ENCODE assay signal across 8 mouse cellular contexts in genomic region chr1:172326684-172327083, GRCm38 (mm10). TPM values are rescaled to one million over a fixed set of nuclear protein-coding genes. Genes with fewer than 3 reads are reported as not detected.
DNase-seq lines count a peak whose midpoint lies in the region; ATAC-seq and TF ChIP-seq lines count a peak whose summit lies in the region.
"Had no signal": no experiment of that assay in that cellular context is flagged by ENCODE, and none has a peak within 500 bp of the region (broad histone marks: within the 10 kb centered on the region; RNA-seq: fewer than 3 reads in every experiment).

No protein-coding gene starts in this region.

- WGBS in lung, embryonic 15.5 days = 52% methylated on average over 11 of the region's 11 CpGs
- WGBS in intestine, postnatal 0 days = 59% methylated on average over 11 of the region's 11 CpGs
- 63% methylated on average over 11 of the region's 11 CpGs for WGBS in neural tube, embryonic 15.5 days

- H3K4me2 ChIP-seq in lung, embryonic 15.5 days = peak overlapping the region; percentile 79
- H3K4me2 ChIP-seq in intestine, postnatal 0 days (replicated peaks; ENCODE audit: low read depth) = peak overlapping the region; percentile 71
- H3K4me2 ChIP-seq in neural tube, embryonic 15.5 days = peak overlapping the region; percentile 92

- H3K9me3 ChIP-seq in lung, embryonic 15.5 days = no peaks in the 10 kb centered on the region
- no peaks in the 10 kb centered on the region for H3K9me3 ChIP-seq in intestine, postnatal 0 days (ENCODE audit: control insufficient read depth)
- H3K9me3 ChIP-seq in neural tube, embryonic 15.5 days (replicated peaks) = no peaks in the 10 kb centered on the region

- peaks cover 65% of the 10 kb centered on the region for H3K27me3 ChIP-seq in lung, embryonic 15.5 days
- H3K27me3 ChIP-seq in intestine, postnatal 0 days (replicated peaks; ENCODE audit: control insufficient read depth, insufficient read depth, low read length) = peaks cover 56% of the 10 kb centered on the region
- H3K27me3 ChIP-seq in neural tube, embryonic 15.5 days (replicated peaks) = peaks cover 5% of the 10 kb centered on the region; the same call in 1 of the 2 replicates

- ATAC-seq in lung, embryonic 15.5 days (ENCODE audit: borderline replicate concordance, extremely low read depth, low FRiP score, low TSS enrichment) = no peak
- ATAC-seq in intestine, postnatal 0 days = no peak
- no peak for ATAC-seq in neural tube, embryonic 15.5 days (ENCODE audit: low FRiP score)
- ATAC-seq in activated CD4-positive, CD25-positive, alpha-beta regulatory T cell, adult 4 months = no peak

- no peak overlapping the region for H3K9ac ChIP-seq in lung, embryonic 15.5 days
- no peak overlapping the region for H3K9ac ChIP-seq in intestine, postnatal 0 days (ENCODE audit: low read depth, low read length)
- H3K9ac ChIP-seq in neural tube, embryonic 15.5 days (replicated peaks) = no peak overlapping the region

- TF ChIP-seq CTCF in embryonic fibroblast, embryonic 13.5 days (IDR thresholded peaks at IDR 0.05; ENCODE audit: borderline replicate concordance, insufficient read depth, low read length) = no peak
- TF ChIP-seq CTCF in intestine, postnatal 0 days (IDR thresholded peaks at IDR 0.05; ENCODE audit: low read depth) = no peak

- no peak for DNase-seq in lung, adult 18-20 months
- DNase-seq in left cerebral cortex, adult 9 months (ENCODE audit: low spot score in 2 of 2) = no peak

- H3K27ac ChIP-seq in lung, embryonic 15.5 days = no peak overlapping the region
- H3K27ac ChIP-seq in embryonic fibroblast, embryonic 13.5 days (ENCODE audit: insufficient read depth, low read length) = no peak overlapping the region
- no peak overlapping the region for H3K27ac ChIP-seq in intestine, postnatal 0 days (ENCODE audit: low read depth, low read length)
- no peak overlapping the region for H3K27ac ChIP-seq in neural tube, embryonic 15.5 days (replicated peaks)
- H3K27ac ChIP-seq: macrophage had no signal

- TF ChIP-seq POLR2A in embryonic fibroblast, embryonic 13.5 days (IDR thresholded peaks at IDR 0.05; ENCODE audit: low read depth, low read length) = no peak

- H3K36me3 ChIP-seq in lung, embryonic 15.5 days = no peaks in the 10 kb centered on the region
- H3K36me3 ChIP-seq in intestine, postnatal 0 days (ENCODE audit: control insufficient read depth, insufficient read depth) = no peaks in the 10 kb centered on the region
- H3K36me3 ChIP-seq in neural tube, embryonic 15.5 days = no peaks in the 10 kb centered on the region

- H3K4me3 ChIP-seq in lung, embryonic 15.5 days = peak overlapping the region; percentile 44
- 0 out of 2 replicates have a peak overlapping the region, but pooled peaks have one; percentile 4 for H3K4me3 ChIP-seq in embryonic fibroblast, embryonic 13.5 days (ENCODE audit: insufficient read depth, low read length)
- H3K4me3 ChIP-seq in intestine, postnatal 0 days (ENCODE audit: low read depth, low read length) = peak overlapping the region; percentile 40
- H3K4me3 ChIP-seq in neural tube, embryonic 15.5 days (replicated peaks) = peak overlapping the region; percentile 52

- peaks cover 10% of the 10 kb centered on the region; the same call in 1 of the 2 replicates for H3K4me1 ChIP-seq in lung, embryonic 15.5 days
- H3K4me1 ChIP-seq in embryonic fibroblast, embryonic 13.5 days (ENCODE audit: control insufficient read depth, insufficient read depth, low read length) = no peaks in the 10 kb centered on the region
- H3K4me1 ChIP-seq in intestine, postnatal 0 days (replicated peaks; ENCODE audit: control insufficient read depth, insufficient read depth, low read length) = no peaks in the 10 kb centered on the region
- peaks cover 25% of the 10 kb centered on the region for H3K4me1 ChIP-seq in neural tube, embryonic 15.5 days

RNA-seq across cellular contexts. Expression of gene Kcnj9, which starts 2.4 kb away (rescaled TPM):
- polyA plus RNA-seq in lung, embryonic 15.5 days (2015; fragmentation: Nextera tagmentation; extraction: Ambion mirVana) = 0.04 TPM in 1 of 2 replicates, not detected in the other
- not detected in 2 replicates for polyA plus RNA-seq in embryonic fibroblast, embryonic 13.5 days (2011; ENCODE audit: insufficient read length, low read depth, missing spikeins)
- polyA plus RNA-seq in intestine, postnatal 0 days (2015; fragmentation: Nextera tagmentation; extraction: Ambion mirVana) = 0.05 TPM in 1 of 2 replicates, not detected in the other
- 2.5 and 3.2 TPM in 2 replicates for polyA plus RNA-seq in neural tube, embryonic 15.5 days (2015; fragmentation: Nextera tagmentation; extraction: Ambion mirVana)
- under 1 TPM in 1 of 2 experiments, not detected in 1; 0.08 TPM for polyA plus RNA-seq in activated CD4-positive, CD25-positive, alpha-beta regulatory T cell, adult 4 months (2017; shearing (Covaris generic))

RNA-seq across cellular contexts. Expression of gene Kcnj10, which starts 14.3 kb away (rescaled TPM):
- 0.15 and 0.21 TPM in 2 replicates for polyA plus RNA-seq in lung, embryonic 15.5 days (2015; fragmentation: Nextera tagmentation; extraction: Ambion mirVana)
- 0.08 and 0.91 TPM in 2 replicates for polyA plus RNA-seq in embryonic fibroblast, embryonic 13.5 days (2011; ENCODE audit: insufficient read length, low read depth, missing spikeins)
- 0.16 and 0.17 TPM in 2 replicates for polyA plus RNA-seq in intestine, postnatal 0 days (2015; fragmentation: Nextera tagmentation; extraction: Ambion mirVana)
- 2.3 and 2.5 TPM in 2 replicates for polyA plus RNA-seq in neural tube, embryonic 15.5 days (2015; fragmentation: Nextera tagmentation; extraction: Ambion mirVana)
- polyA plus RNA-seq in activated CD4-positive, CD25-positive, alpha-beta regulatory T cell, adult 4 months (2017; shearing (Covaris generic)) = under 1 TPM in 1 of 2 experiments, not detected in 1; 0.15 TPM

RNA-seq across cellular contexts. Expression of gene Atp1a2, which starts 28.8 kb away (rescaled TPM):
- polyA plus RNA-seq in lung, embryonic 15.5 days (2015; fragmentation: Nextera tagmentation; extraction: Ambion mirVana) = 5.7 and 6.2 TPM in 2 replicates
- 0.39 TPM in 1 of 2 replicates, not detected in the other for polyA plus RNA-seq in embryonic fibroblast, embryonic 13.5 days (2011; ENCODE audit: insufficient read length, low read depth, missing spikeins)
- polyA plus RNA-seq in intestine, postnatal 0 days (2015; fragmentation: Nextera tagmentation; extraction: Ambion mirVana) = 1.9 and 2.8 TPM in 2 replicates
- 57.9 and 63.1 TPM in 2 replicates for polyA plus RNA-seq in neural tube, embryonic 15.5 days (2015; fragmentation: Nextera tagmentation; extraction: Ambion mirVana)
- polyA plus RNA-seq in activated CD4-positive, CD25-positive, alpha-beta regulatory T cell, adult 4 months (2017; shearing (Covaris generic)) = under 1 TPM; 0.08 to 0.12 TPM
- polyA plus RNA-seq: macrophage had no signal

RNA-seq across cellular contexts. Expression of gene Pigm, which starts 49.7 kb away (rescaled TPM):
- polyA plus RNA-seq in lung, embryonic 15.5 days (2015; fragmentation: Nextera tagmentation; extraction: Ambion mirVana) = 5.4 and 5.7 TPM in 2 replicates
- 11.5 and 12.9 TPM in 2 replicates for polyA plus RNA-seq in embryonic fibroblast, embryonic 13.5 days (2011; ENCODE audit: insufficient read length, low read depth, missing spikeins)
- polyA plus RNA-seq in intestine, postnatal 0 days (2015; fragmentation: Nextera tagmentation; extraction: Ambion mirVana) = 4.3 and 4.4 TPM in 2 replicates
- polyA plus RNA-seq in neural tube, embryonic 15.5 days (2015; fragmentation: Nextera tagmentation; extraction: Ambion mirVana) = 3.7 and 3.8 TPM in 2 replicates
- polyA plus RNA-seq in activated CD4-positive, CD25-positive, alpha-beta regulatory T cell, adult 4 months (2017; shearing (Covaris generic)) = 1 to 10 TPM; 5.6 to 7.3 TPM
